Mouse (Mus musculus): ENCODE measurements at regions not wholly inside any gene's neighbourhood (a gene's known extent, or its start where the extent isn't known, plus 50 kb on each side); places are given as distances from the start of the nearest gene placed in this dataset.

GRCm38 (mm10) chr4:84212004-84212403 lies 463.1 kb downstream of the Bnc2 start:
- no peak for TF ChIP-seq CTCF (IDR thresholded peaks at IDR 0.05; ENCODE audit: low read depth)
- TF ChIP-seq EP300 (optimal IDR thresholded peaks at IDR 0.05), result no peak

All from stomach, postnatal 0 days (tissue).